Mouse (Mus musculus) brown adipose tissue, adult 24 weeks (tissue): ENCODE results near the gene Nuak1. TPM values are rescaled to one million over a fixed set of nuclear protein-coding genes. Genes with fewer than 3 reads are reported as not detected.

Source experiments
- H3K27ac ChIP-seq: fragments of 200-500 bp; replicated peaks from 2 replicates; pipeline ENCODE4 v1.5.1; 2012; ENCODE audit warnings: low read depth, mild to moderate bottlenecking, low read length
- H3K4me1 ChIP-seq: fragments of 200-500 bp; 2 replicates; pipeline ENCODE4 v1.6.1; 2012; ENCODE audit warnings: low read length, mixed read lengths; ENCODE audit not compliant: control insufficient read depth, insufficient read depth, insufficient read length
- H3K4me3 ChIP-seq: fragments of 200-500 bp; 2 replicates; pipeline ENCODE4 v1.5.1; 2012; ENCODE audit warnings: low read depth, mild to moderate bottlenecking, low read length, moderate library complexity; ENCODE audit not compliant: insufficient read depth
- polyA plus RNA-seq: library from polyadenylated mRNA; stranded (reverse); fragments of >200 nt; gene quantifications from 2 replicates; pipeline ENCODE4 v1.2.4, GENCODE M21; 2012; ENCODE audit not compliant: missing spikeins, insufficient read depth, insufficient read length

The Nuak1 gene
- polyA plus RNA-seq, 1 experiment, result 2.7 TPM

DNA sequence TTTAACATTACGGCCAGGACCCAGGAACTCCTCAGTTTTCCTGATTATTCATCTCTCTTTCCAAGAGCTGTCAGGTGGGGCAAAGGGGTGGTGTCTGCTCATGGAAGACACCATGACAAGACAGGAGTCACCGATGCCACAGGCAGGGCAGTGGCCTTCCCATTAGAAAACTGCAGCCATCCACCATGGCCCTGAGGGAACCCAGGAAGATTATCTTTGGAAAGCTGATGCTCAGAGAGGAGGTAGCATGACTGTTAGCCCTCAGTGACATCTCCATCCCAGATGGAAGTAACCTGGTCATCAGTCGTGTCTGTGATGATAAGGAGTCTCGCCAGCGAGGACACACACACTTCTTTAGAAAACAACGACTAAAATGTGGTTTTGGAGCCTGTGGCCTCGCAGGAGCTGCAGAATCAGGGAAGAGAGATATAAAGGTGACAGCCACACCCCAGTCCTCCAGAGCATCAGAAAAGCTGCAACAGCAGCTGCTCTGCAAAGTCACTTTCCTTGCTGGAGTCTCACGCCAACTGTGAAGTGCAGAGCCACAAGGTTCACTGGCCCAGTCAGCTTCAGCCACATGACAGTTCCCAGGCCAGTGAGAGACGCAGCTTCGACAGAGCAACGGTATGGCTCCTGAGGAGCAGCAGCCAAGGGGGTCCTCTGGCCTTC lies 70.6 kb downstream of the Nuak1 start:
- no peak overlapping the region for H3K27ac ChIP-seq
- H3K4me1 ChIP-seq, result peaks cover 5% of the 10 kb centered on the region; the same call in 1 of the 2 replicates
- H3K4me3 ChIP-seq, result no peak overlapping the region

DNA sequence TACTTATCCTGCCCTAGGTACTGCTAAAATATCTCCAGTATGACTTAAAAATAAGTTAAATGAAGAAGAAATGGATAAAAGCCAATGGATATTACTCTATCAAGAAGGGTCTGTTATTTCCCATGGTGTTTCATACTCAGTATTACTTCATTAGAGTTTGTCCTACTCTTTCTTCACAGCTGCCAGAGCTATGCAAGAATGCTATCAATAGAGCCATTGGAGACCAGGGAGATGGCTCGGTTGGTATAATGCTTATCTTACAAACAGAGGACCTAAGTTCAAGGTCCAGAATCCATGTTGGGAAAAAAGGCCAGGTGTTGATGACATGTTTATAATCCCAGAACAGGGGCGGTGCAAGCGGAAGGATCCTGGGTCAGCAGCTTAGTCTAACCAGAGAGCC lies 72.2 kb downstream of the Nuak1 start:
- Histone ChIP-seq H3K4me1 (peaks cover 8% of the 10 kb centered on the region; the same call in 1 of the 2 replicates), H3K4me3 (no peak overlapping the region), H3K27ac (no peak overlapping the region)

DNA sequence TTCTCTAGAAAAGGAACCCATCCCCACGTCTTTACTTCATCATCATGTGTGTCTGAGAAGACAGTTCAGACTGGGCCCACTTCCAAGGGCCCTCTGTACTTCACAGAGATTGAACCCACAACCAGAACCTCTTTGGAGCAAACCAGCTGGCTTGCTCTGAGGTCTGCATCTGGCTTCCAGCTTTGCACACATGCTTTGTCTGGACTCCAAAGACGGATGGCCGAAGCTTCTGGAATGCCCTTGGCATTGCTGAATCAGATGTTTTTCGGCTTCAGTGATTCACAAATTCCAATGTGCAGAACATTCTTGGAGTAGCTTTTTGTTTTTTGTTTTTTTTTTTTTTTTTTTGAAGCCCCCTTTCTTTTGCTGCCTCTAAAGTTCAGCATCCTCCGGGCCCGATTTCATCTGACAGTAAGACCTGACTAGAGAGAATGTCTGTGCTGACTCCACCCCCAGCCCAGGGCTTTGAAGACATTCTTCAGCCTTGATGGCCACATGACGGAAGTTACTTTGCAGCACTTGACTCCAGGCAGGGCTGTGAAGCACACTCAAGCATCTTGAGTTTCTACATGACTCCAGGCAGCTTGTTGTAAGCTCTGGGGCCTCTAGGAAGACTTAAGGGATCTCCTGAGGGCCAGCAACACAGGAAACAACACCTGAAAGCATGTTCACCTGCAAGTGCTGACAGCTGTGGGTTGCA lies 75.1 kb downstream of the Nuak1 start:
- Histone ChIP-seq H3K4me3 (no peak overlapping the region), H3K27ac (no peak overlapping the region), H3K4me1 (0 out of 2 replicates have a peak, but pooled peaks cover 2% of the 10 kb centered on the region)

DNA sequence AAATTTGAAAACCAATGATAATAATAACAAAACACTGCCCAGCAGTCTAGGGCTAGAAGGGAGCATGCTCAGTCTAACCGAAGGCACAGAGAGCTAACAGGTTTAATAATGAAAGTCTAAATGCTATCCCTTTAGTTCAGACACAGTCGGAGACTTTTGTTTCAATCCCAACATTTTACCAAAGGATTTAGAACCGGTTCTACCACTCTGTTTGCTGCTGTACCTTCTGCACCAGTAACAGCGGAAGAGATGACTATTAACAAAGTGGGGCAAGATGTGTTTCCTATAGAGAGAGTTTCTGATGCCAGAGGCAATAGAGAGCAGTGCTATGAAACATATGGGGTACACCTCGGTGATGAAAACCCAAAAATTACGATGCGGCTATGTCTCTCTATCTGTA lies 76.6 kb downstream of the Nuak1 start:
- 0 out of 2 replicates have a peak, but pooled peaks cover 2% of the 10 kb centered on the region for H3K4me1 ChIP-seq

DNA sequence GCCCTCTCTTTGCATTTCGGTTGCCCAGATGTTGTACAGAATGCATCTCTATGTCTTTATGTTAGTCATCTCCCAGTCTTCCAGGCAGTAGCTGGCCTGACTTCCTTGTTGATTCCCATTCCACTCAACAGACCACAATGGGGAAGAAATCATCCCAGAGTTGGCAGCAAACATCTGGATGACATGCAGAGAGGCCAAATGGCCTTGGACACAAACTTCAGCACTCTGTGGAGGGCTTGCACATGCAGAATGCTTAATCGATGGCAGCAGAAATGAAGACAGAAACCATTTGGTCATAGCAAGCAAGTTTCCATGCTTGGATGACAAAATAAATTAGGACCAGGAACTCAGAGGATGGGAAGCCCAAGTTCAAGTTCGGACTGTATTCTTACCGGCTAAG lies 79.4 kb downstream of the Nuak1 start:
- no peak overlapping the region for H3K27ac ChIP-seq
- no peak overlapping the region for H3K4me3 ChIP-seq
- peaks cover 2% of the 10 kb centered on the region; the same call in 1 of the 2 replicates for H3K4me1 ChIP-seq

More for the DNA sequence above, 76.6 kb downstream of the Nuak1 start:
- Histone ChIP-seq H3K27ac (no peak overlapping the region), H3K4me3 (no peak overlapping the region)

DNA sequence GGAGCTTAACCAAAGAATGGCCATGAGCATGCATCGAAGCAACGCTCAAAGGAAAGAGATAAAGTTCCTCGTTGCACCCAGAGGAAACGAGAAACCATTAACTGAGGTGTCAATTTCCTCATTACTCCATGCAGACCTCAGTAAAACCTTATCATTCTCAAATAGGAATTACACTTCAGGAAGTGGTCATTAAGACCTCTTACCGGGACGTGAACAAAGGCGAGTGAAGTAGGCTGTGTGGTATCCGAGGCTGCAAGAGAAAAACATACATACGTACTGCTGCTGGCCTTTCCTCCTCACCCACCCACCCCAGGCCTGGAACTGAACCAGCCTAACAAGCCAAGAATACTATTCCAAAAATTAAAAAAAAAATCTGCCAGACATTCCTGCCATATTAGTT lies 80.0 kb downstream of the Nuak1 start:
- H3K4me3 ChIP-seq, result no peak overlapping the region
- H3K27ac ChIP-seq, result no peak overlapping the region
- peaks cover 2% of the 10 kb centered on the region; the same call in 1 of the 2 replicates for H3K4me1 ChIP-seq

DNA sequence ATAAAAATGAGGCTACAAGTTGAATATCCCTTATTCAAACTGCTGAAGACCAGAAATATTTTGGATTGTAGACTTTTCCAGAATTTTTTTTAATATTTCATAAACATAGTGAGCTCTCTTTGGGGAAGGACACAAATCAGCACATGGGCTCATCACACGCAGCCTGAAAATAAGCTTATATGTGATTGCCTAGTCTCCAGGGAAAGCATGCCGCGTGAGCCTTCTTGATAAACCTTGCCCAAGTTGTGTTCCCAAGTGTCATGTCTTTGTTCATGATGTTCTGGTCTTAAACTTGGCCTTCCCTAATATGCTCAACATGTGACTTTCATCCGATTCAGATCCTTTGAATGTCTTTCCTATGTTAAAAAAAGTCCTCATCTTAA lies 81.7 kb downstream of the Nuak1 start:
- Histone ChIP-seq H3K27ac (no peak overlapping the region), H3K4me3 (no peak overlapping the region), H3K4me1 (no peaks in the 10 kb centered on the region; the same call in 1 of the 2 replicates)

DNA sequence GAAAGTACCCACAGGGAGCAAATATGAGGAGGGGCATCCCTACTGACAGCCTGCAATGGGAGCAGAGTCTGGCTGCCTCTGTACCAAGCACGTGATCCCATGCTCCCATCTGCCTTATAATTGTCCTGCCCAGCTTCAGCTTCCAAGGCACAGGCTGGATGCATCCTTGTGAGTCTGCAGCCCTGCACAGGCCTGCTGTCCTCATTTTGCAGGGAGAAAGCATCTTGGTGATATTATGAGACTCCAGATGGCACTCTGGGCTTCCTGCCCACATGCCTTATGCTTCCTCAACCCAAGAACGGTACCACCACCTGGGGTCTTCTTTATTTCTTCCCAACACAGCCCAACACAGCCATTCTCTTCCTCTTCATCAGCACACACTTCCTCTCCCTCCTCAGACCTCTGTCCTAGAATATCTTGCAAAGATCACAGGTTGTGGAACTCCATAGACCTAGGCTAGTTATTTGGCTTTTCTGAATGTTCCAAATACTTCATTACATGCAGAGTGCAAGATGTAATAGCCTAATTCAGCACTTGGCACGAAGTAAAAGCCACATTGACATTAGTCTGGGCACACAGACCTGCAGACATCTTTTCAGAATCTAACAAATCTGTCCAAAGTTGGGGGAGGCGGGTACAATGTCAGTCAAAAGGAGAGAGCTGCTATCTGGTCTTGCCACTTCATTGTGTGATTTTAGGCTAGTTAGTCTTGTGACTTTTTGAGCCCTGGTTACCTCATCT lies 82.2 kb downstream of the Nuak1 start:
- Histone ChIP-seq H3K27ac (no peak overlapping the region), H3K4me1 (no peaks in the 10 kb centered on the region; the same call in 1 of the 2 replicates), H3K4me3 (no peak overlapping the region)

DNA sequence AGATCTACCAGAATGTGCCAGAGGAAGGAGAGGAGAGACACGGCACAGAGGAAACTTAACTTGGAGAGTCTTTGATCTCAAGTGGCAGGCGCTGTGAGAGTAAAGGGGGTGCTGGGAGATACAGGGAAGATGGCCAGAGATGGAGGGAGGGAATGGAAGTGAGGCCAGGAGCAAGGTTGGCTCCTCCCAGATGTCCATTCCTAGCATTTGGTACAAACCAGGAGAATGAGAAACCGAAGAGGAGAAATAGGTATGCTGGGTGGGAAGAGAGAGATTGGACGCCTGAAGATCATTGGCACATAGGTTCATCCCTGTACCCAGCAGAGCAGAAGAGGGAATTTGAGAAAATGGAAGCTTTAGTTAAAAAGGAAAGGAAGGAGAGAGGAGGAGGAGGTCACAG lies 82.8 kb downstream of the Nuak1 start:
- no peak overlapping the region for H3K27ac ChIP-seq
- no peaks in the 10 kb centered on the region; the same call in 1 of the 2 replicates for H3K4me1 ChIP-seq
- H3K4me3 ChIP-seq, result no peak overlapping the region

DNA sequence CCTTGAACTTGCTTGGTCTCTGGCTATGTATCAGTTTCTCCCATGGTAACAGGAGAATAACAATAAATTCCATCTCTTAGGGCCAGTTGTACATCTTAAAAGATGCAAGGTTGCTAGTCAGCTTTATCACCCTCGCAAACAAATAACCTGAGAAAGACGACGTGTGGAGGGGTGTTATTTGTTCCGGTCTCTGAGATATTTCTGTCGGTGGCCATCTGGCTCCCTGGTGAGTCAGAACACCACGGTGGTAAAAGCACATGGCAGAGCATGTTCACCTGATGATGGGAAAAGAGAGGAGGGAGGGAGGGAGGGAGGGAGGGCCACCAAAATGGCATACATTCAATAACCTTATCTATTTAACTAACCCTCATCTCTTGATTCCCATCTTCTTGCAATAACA lies 86.1 kb downstream of the Nuak1 start:
- H3K4me3 ChIP-seq, result no peak overlapping the region
- H3K4me1 ChIP-seq, result no peaks in the 10 kb centered on the region; the same call in 1 of the 2 replicates
- no peak overlapping the region for H3K27ac ChIP-seq

DNA sequence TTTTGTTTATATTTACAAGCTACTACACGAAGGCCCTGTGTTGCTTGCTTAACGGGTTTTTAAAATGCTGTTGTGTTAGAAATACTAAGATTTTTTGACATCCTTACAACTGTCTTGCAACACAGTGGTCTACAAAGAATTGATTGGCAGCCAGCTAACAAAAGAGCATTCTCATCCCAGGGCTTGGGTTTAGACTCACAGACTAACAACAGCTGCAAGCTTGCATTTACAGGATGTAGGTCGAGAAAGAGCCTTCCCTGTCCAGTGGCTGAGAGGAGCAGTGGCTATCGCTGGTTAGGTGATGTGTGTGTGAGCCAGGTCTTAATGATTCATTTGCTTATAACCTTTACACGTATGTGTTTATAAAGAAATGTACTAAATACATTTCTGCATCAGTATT lies 94.7 kb downstream of the Nuak1 start:
- no peak overlapping the region for H3K27ac ChIP-seq
- H3K4me3 ChIP-seq, result no peak overlapping the region
- no peaks in the 10 kb centered on the region for H3K4me1 ChIP-seq

DNA sequence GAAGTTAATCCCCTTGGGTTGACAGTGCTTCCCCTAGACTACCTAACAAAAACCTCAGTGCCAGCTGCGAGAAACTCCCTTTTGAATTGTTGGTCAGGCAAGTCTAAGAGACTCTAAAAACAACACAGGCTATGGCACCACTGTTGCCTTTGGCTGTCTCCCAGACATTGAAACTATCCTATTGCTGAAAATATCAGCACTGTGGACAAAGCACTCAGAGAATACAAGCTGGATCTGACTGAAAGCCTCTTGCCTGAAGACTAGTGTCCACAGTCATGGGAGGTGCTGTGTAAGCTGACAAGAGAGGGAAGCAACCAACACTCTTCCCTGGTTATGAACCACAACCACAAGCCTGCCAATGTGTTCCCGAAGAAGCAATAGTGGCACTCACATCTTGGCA lies 96.9 kb downstream of the Nuak1 start:
- H3K4me1 ChIP-seq, result no peaks in the 10 kb centered on the region
- H3K4me3 ChIP-seq, result no peak overlapping the region
- H3K27ac ChIP-seq, result no peak overlapping the region

DNA sequence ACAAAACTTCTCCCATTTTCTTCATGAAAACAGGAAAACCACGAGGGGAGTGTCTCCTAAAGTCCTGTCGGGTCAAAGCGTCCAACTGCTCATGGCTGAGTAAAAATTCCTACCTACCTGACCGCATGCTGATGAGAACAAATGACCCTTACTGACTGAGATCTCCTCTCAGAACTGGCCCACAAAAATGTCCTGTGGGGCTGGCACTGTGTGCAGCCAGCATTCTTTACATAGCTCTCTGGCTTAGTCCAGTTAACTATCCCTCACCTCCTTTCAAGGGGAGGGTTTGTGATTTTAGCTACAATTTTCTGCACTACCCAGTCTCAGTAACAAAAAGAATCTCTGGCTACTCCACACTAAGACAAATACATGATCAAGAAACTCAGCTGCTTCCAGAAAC lies 100.9 kb downstream of the Nuak1 start:
- Histone ChIP-seq H3K4me1 (peaks cover 4% of the 10 kb centered on the region; the same call in 1 of the 2 replicates), H3K4me3 (no peak overlapping the region), H3K27ac (no peak overlapping the region)

DNA sequence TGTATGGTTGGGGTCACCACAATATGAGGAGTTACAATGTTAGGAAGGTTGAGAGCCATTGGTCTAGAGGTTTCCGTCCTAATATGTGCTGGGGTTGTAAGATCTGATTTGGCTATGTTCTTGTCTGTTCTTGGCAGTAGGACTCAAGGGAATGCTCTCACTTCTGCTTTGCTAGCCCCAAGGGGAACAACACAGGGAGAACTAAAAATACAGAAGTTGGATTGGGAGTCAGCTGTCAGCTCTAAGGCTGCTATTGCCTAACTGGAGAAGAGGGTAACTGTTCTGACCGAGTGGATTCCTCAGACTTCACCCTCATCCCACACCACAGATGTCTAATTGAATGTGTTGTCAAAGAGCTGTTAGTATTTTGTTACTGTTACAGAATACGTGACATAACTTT lies 101.6 kb downstream of the Nuak1 start:
- H3K4me1 ChIP-seq, result peaks cover 4% of the 10 kb centered on the region; the same call in 1 of the 2 replicates
- H3K4me3 ChIP-seq, result no peak overlapping the region
- peak overlapping the region; percentile 67 for H3K27ac ChIP-seq

DNA sequence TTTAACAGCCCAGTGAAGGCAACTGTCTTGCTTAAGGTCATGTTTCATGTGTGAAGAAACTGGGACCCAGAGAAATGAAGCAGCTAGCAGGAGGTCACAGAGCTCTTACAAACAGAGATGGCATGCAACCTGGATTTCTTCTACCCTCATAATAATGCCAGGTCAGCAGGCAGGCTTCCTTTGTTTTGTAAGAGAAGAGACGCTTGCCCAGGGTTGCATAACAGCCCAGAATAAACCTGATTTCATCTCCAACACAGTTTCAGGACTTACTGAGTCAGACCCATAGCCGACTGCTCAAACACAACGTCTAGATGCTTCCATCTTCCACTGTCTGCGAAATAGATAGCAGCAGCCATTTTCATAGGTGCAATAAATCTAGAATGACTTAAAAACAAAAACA lies 105.0 kb downstream of the Nuak1 start:
- peaks cover 4% of the 10 kb centered on the region; the same call in 1 of the 2 replicates for H3K4me1 ChIP-seq
- H3K27ac ChIP-seq, result peak overlapping the region; percentile 27
- H3K4me3 ChIP-seq, result no peak overlapping the region
